Mouse (Mus musculus): ENCODE data around the gene Zfp93. TPM values are rescaled to one million over a fixed set of nuclear protein-coding genes. Genes with fewer than 3 reads are reported as not detected.
A peak's percentile ranks its signal among the peaks of the same experiment; 100 is the strongest.

The Zfp93 gene
- total and polyA plus RNA-seq, 3 experiments, result not detected

- peak; percentile 81; the same call in 1 of the 2 replicates for TF ChIP-seq ZMIZ1 (IDR thresholded peaks at IDR 0.05; ENCODE audit: low read depth, low read length)
Observed at GRCm38 (mm10) chr7:24316567-24317092, 46.4 kb downstream of the Zfp93 start, which contains the start of gene Zfp94 (continued).

- Histone ChIP-seq H3K27me3 (ENCODE audit: control insufficient read depth in 1 of 2, insufficient read depth in 2 of 2, low read length in 2 of 2) (no peaks in the 10 kb centered on the region; a peak in 1 of 4 replicates), H3K9ac (ENCODE audit: control insufficient read depth, low read depth, low read length, poor library complexity, severe bottlenecking) (no peak overlapping the region), H3K4me1 (ENCODE audit: control insufficient read depth in 1 of 2, insufficient read depth in 2 of 2, low read length in 2 of 2) (peaks cover 7 to 32% of the 10 kb centered on the region in 2 experiments; a peak in 3 of 4 replicates), H3K4me3 (ENCODE audit: control insufficient read depth in 1 of 2, insufficient read depth in 1 of 2, low read depth in 2 of 2, low read length in 2 of 2) (no peak overlapping the region), H3K36me3 (ENCODE audit: control insufficient read depth in 1 of 2, insufficient read depth in 2 of 2, low read length in 2 of 2) (peaks cover 0 to 25% of the 10 kb centered on the region in 2 experiments; a peak in 2 of 4 replicates), H3K27ac (ENCODE audit: control insufficient read depth, low read depth, low read length) (no peak overlapping the region), H3K9me3 (replicated peaks; ENCODE audit: insufficient read depth, low read length) (no peaks in the 10 kb centered on the region), H3K79me2 (ENCODE audit: control insufficient read depth, insufficient read depth, low read length, poor library complexity) (peaks cover 2% of the 10 kb centered on the region)
- DNase-seq (ENCODE audit: low read depth, low spot score), result peak; percentile 70
- TF ChIP-seq ETS1 (IDR thresholded peaks at IDR 0.05; ENCODE audit: low read depth, low read length), result peak; percentile 30; the same call in 1 of the 2 replicates
- peak; percentile 86 for TF ChIP-seq MAZ (IDR thresholded peaks at IDR 0.05; ENCODE audit: low read depth, low read length)
- TF ChIP-seq MEF2A (IDR thresholded peaks at IDR 0.05; ENCODE audit: extremely low read depth, insufficient replicate concordance, low read depth, low read length, poor library complexity, severe bottlenecking), result no peak
- peak; percentile 69 for TF ChIP-seq GATA1 (IDR thresholded peaks at IDR 0.05; ENCODE audit: low read depth, low read length)
- TF ChIP-seq SIN3A (IDR thresholded peaks at IDR 0.05; ENCODE audit: low read length), result no peak
- TF ChIP-seq HCFC1 (IDR thresholded peaks at IDR 0.05; ENCODE audit: low read depth, low read length), result peak; percentile 38; the same call in 1 of the 2 replicates
- TF ChIP-seq RCOR1 (IDR thresholded peaks at IDR 0.05; ENCODE audit: low read depth, low read length), result 0 out of 2 replicates have a peak, but pooled peaks have one; percentile 18
- TF ChIP-seq EP300 (IDR thresholded peaks at IDR 0.05; ENCODE audit: low read depth in 1 of 2, low read length in 2 of 2), result peak; percentile 19 to 45; a peak in 2 of 4 replicates
- no peak for TF ChIP-seq ZC3H11A (IDR thresholded peaks at IDR 0.05; ENCODE audit: low read depth, low read length)
Observed at GRCm38 (mm10) chr7:24318942-24319341, 48.7 kb downstream of the Zfp93 start.

DNA sequence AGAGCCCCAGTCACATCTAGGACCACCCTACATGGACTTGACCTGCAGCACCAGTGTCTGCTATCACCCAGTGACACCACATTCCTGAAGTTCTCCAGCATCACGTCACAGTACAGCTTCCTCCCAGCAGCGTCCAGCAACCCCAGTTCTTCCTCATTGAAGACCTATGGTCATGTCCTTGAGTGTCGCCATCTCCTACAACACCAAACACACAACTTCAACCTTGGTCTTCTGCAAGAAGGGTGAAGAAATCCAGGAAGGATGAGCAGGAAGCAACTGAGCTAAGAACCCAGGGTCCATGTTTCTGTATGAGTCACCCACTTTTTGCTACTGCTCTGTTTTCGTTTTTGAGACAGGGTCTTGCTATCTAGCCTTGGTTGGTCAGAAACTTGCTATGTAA is 52.4 kb downstream of the Zfp93 start:
- H3K27me3 ChIP-seq (ENCODE audit: control insufficient read depth in 1 of 2, insufficient read depth in 2 of 2, low read length in 2 of 2), result no peaks in the 10 kb centered on the region; a peak in 1 of 4 replicates
- DNase-seq (ENCODE audit: low read depth, low spot score), result no peak
- H3K4me3 ChIP-seq (ENCODE audit: control insufficient read depth in 1 of 2, insufficient read depth in 1 of 2, low read depth in 2 of 2, low read length in 2 of 2), result no peak overlapping the region
- TF ChIP-seq MYC (IDR thresholded peaks at IDR 0.05; ENCODE audit: low read depth, low read length), result no peak
- no peak for TF ChIP-seq RCOR1 (IDR thresholded peaks at IDR 0.05; ENCODE audit: low read depth, low read length)
- no peak for TF ChIP-seq GATA1 (IDR thresholded peaks at IDR 0.05; ENCODE audit: low read depth, low read length)
- no peak for TF ChIP-seq CHD1 (IDR thresholded peaks at IDR 0.05; ENCODE audit: low read depth, low read length)
- no peak for TF ChIP-seq KAT2A (conservative IDR thresholded peaks at IDR 0.05; ENCODE audit: low read depth, low read length)
- TF ChIP-seq SMC3 (IDR thresholded peaks at IDR 0.05; ENCODE audit: low read depth, low read length), result no peak
- TF ChIP-seq RAD21 (IDR thresholded peaks at IDR 0.05; ENCODE audit: low read depth, low read length), result no peak
- no peak for TF ChIP-seq POLR2AphosphoS5 (IDR thresholded peaks at IDR 0.05; ENCODE audit: borderline replicate concordance, low read depth, low read length)
- TF ChIP-seq USF1 (IDR thresholded peaks at IDR 0.05; ENCODE audit: low read depth, low read length), result no peak
- no peak for TF ChIP-seq CHD2 (IDR thresholded peaks at IDR 0.05; ENCODE audit: low read length)
- no peak for TF ChIP-seq ZKSCAN1 (IDR thresholded peaks at IDR 0.05; ENCODE audit: low read depth, low read length)
- no peak for TF ChIP-seq BHLHE40 (IDR thresholded peaks at IDR 0.05; ENCODE audit: borderline replicate concordance, low read depth, low read length)
- TF ChIP-seq ETS1 (IDR thresholded peaks at IDR 0.05; ENCODE audit: low read depth, low read length), result no peak
- no peak for TF ChIP-seq POLR2A (IDR thresholded peaks at IDR 0.05; ENCODE audit: control insufficient read depth in 1 of 2, insufficient read depth in 1 of 2, low read depth in 1 of 2, low read length in 2 of 2, poor library complexity in 1 of 2)
- TF ChIP-seq USF2 (IDR thresholded peaks at IDR 0.05; ENCODE audit: borderline replicate concordance in 1 of 2, insufficient read depth in 1 of 2, low read depth in 1 of 2, low read length in 2 of 2), result no peak
- TF ChIP-seq MEF2A (IDR thresholded peaks at IDR 0.05; ENCODE audit: extremely low read depth, insufficient replicate concordance, low read depth, low read length, poor library complexity, severe bottlenecking), result no peak
- no peak for TF ChIP-seq MAX (IDR thresholded peaks at IDR 0.05; ENCODE audit: low read length)
- TF ChIP-seq MXI1 (IDR thresholded peaks at IDR 0.05; ENCODE audit: low read depth, low read length), result no peak
- no peaks in the 10 kb centered on the region for H3K9me3 ChIP-seq (replicated peaks; ENCODE audit: insufficient read depth, low read length)
- peaks cover 0 to 12% of the 10 kb centered on the region in 2 experiments; a peak in 2 of 4 replicates for H3K36me3 ChIP-seq (ENCODE audit: control insufficient read depth in 1 of 2, insufficient read depth in 2 of 2, low read length in 2 of 2)
- H3K4me1 ChIP-seq (ENCODE audit: control insufficient read depth in 1 of 2, insufficient read depth in 2 of 2, low read length in 2 of 2), result peaks cover 0 to 16% of the 10 kb centered on the region in 2 experiments; a peak in 3 of 4 replicates
- no peak overlapping the region for H3K9ac ChIP-seq (ENCODE audit: control insufficient read depth, low read depth, low read length, poor library complexity, severe bottlenecking)
- no peak overlapping the region for H3K27ac ChIP-seq (ENCODE audit: control insufficient read depth, low read depth, low read length)
- H3K79me2 ChIP-seq (ENCODE audit: control insufficient read depth, insufficient read depth, low read length, poor library complexity), result no peaks in the 10 kb centered on the region
